Mouse (Mus musculus) spleen, postnatal 10 days (tissue): ENCODE data around the gene Fam189a2.

Experiments
- DNase-seq, 2 experiments: peaks; one replicate each; pipeline ENCODE4 v3.0.0; 2021 to 2022; ENCODE audit warnings: low spot score in 2 of 2

Fam189a2 gene

GRCm38 (mm10) chr19:23972881-23973649 is 57.8 kb downstream of the Fam189a2 start:
- DNase-seq, result no peak

GRCm38 (mm10) chr19:23971391-23971790 is 59.4 kb downstream of the Fam189a2 start:
- DNase-seq, result no peak

GRCm38 (mm10) chr19:23970374-23970773 is 60.4 kb downstream of the Fam189a2 start:
- DNase-seq, result no peak

- DNase-seq, result no peak
Observed at GRCm38 (mm10) chr19:23968862-23969225, 62.0 kb downstream of the Fam189a2 start.

- no peak for DNase-seq
Observed at GRCm38 (mm10) chr19:23968125-23968861, 62.5 kb downstream of the Fam189a2 start.

- DNase-seq, result no peak
Observed at GRCm38 (mm10) chr19:23967156-23967555, 63.7 kb downstream of the Fam189a2 start.

GRCm38 (mm10) chr19:23966376-23966775 is 64.4 kb downstream of the Fam189a2 start:
- DNase-seq, result no peak

- no peak for DNase-seq
Observed at GRCm38 (mm10) chr19:23964401-23964910, 66.4 kb downstream of the Fam189a2 start.

GRCm38 (mm10) chr19:23961516-23961915 is 69.3 kb downstream of the Fam189a2 start:
- peak; percentile 26 to 67 for DNase-seq

- no peak for DNase-seq
Observed at GRCm38 (mm10) chr19:23960831-23961447, 69.9 kb downstream of the Fam189a2 start.

- no peak for DNase-seq
Observed at GRCm38 (mm10) chr19:23960275-23960674, 70.5 kb downstream of the Fam189a2 start.

- no peak for DNase-seq
Observed at GRCm38 (mm10) chr19:23959870-23960269, 70.9 kb downstream of the Fam189a2 start.

- no peak for DNase-seq
Observed at GRCm38 (mm10) chr19:23958925-23959324, 71.9 kb downstream of the Fam189a2 start.

GRCm38 (mm10) chr19:23957563-23957962 is 73.3 kb downstream of the Fam189a2 start:
- no peak for DNase-seq

GRCm38 (mm10) chr19:23956299-23956975 is 74.4 kb downstream of the Fam189a2 start:
- peak in 1 of 2 experiments; percentile 49 for DNase-seq

- no peak for DNase-seq
Observed at GRCm38 (mm10) chr19:23955461-23955860, 75.4 kb downstream of the Fam189a2 start.

- DNase-seq, result no peak
Observed at GRCm38 (mm10) chr19:23948301-23949000, 82.4 kb downstream of the Fam189a2 start.

- DNase-seq, result no peak
Observed at GRCm38 (mm10) chr19:23947871-23948270, 82.9 kb downstream of the Fam189a2 start.

GRCm38 (mm10) chr19:23946751-23947150 is 84.1 kb downstream of the Fam189a2 start:
- DNase-seq, result no peak

GRCm38 (mm10) chr19:23946026-23946685 is 84.7 kb downstream of the Fam189a2 start:
- DNase-seq, result no peak

- no peak for DNase-seq
Observed at GRCm38 (mm10) chr19:23942886-23943285, 87.9 kb downstream of the Fam189a2 start.
